Mouse (Mus musculus): ENCODE measurements around the gene Dnm1. TPM values are rescaled to one million over a fixed set of nuclear protein-coding genes. Genes with fewer than 3 reads are reported as not detected.

The Dnm1 gene
- polyA plus RNA-seq, 1 experiment from 2014 or later, result 17.0 TPM

- Histone ChIP-seq H3K27ac (no peak overlapping the region), H3K9me3 (no peaks in the 10 kb centered on the region), H3K36me3 (no peaks in the 10 kb centered on the region; the same call in 1 of the 2 replicates), H3K4me1 (replicated peaks) (peaks cover 51% of the 10 kb centered on the region), H3K4me3 (no peak overlapping the region), H3K27me3 (ENCODE audit: insufficient read depth, poor library complexity, severe bottlenecking) (peaks cover 22% of the 10 kb centered on the region)
- WGBS, result 79% methylated on average over 7 of the region's 7 CpGs
- no peak for DNase-seq (ENCODE audit: low spot score)
Measured at GRCm38 (mm10) chr2:32322754-32323741, 30.1 kb downstream of the Dnm1 start.

DNA sequence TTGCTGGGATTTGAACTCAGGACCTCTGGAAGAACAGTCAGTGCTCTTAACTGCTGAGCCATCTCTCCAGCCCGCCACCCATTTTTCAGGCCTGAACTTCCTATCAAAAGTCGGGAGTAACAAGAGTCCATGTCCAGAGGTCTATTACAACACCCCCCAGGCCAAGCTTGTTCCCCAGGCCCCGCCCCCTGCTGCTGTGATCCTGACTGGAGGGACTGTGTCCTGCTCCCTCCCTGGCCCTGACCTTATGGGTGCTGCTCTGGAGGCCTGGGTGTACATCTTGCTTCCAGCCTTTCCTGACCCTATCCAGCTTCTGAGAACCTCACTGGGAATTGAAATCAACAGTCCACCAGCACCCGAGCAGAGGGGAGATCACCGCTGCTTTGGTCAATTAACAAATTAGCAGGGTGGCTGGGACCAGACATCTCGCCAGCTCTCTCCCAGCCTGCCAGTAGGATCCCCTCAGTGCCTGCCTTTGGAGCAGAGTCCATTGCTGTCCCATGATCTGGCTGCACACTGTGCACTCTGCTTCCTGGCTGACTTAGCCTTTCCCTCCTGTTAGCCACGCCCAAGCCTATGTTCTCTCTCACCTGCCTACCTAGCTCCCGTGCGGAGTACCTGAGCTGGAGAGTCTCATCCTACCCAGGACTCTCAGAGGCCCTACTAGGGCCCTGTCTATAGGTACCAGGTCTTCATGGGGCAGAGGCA is 31.4 kb downstream of the Dnm1 start:
- H3K27ac ChIP-seq, result peak overlapping the region; percentile 23; the same call in 1 of the 2 replicates
- no peak overlapping the region for H3K4me3 ChIP-seq
- peaks cover 61% of the 10 kb centered on the region for H3K4me1 ChIP-seq (replicated peaks)
- H3K9me3 ChIP-seq, result no peaks in the 10 kb centered on the region
- peaks cover 35% of the 10 kb centered on the region for H3K27me3 ChIP-seq (ENCODE audit: insufficient read depth, poor library complexity, severe bottlenecking)
- 75% methylated on average over 9 of the region's 9 CpGs for WGBS
- no peak for DNase-seq (ENCODE audit: low spot score)
- no peaks in the 10 kb centered on the region; the same call in 1 of the 2 replicates for H3K36me3 ChIP-seq

DNA sequence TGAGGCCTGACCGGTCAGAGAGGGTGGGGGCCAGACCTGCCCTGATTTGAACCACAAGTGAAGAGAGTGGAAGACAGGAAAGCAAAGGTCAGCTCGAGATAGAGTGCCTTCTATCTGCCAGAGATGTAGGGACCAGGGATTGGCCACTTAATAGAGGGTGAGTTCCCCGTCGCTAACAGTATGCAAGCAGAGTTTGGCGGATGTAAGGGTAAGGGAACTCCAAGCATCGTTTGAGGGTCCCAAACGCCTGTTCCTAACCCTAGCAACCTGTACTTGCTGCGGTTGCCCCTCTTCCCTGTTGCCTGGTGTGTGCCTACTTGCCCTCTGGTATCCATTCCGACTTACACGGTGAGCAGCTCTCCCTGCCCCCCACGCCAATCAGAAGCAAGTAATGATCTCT is 32.4 kb downstream of the Dnm1 start:
- H3K27me3 ChIP-seq (ENCODE audit: insufficient read depth, poor library complexity, severe bottlenecking), result peaks cover 45% of the 10 kb centered on the region
- no peak overlapping the region for H3K4me3 ChIP-seq
- H3K27ac ChIP-seq, result peak overlapping the region; percentile 30

GRCm38 (mm10) chr2:32319586-32320580 is 33.3 kb downstream of the Dnm1 start:
- 54% methylated on average over 9 of the region's 9 CpGs for WGBS
- H3K4me3 ChIP-seq, result 0 out of 2 replicates have a peak overlapping the region, but pooled peaks have one; percentile 6
- H3K9me3 ChIP-seq, result no peaks in the 10 kb centered on the region
- peaks cover 53% of the 10 kb centered on the region for H3K27me3 ChIP-seq (ENCODE audit: insufficient read depth, poor library complexity, severe bottlenecking)
- H3K36me3 ChIP-seq, result no peaks in the 10 kb centered on the region; the same call in 1 of the 2 replicates
- H3K4me1 ChIP-seq (replicated peaks), result peaks cover 67% of the 10 kb centered on the region
- DNase-seq (ENCODE audit: low spot score), result peak; percentile 65
- peak overlapping the region; percentile 30 for H3K27ac ChIP-seq

More for the DNA sequence above, 32.4 kb downstream of the Dnm1 start:
- DNase-seq (ENCODE audit: low spot score), result no peak
- 70% methylated on average over 11 of the region's 11 CpGs for WGBS
- Histone ChIP-seq H3K9me3 (no peaks in the 10 kb centered on the region), H3K36me3 (no peaks in the 10 kb centered on the region; the same call in 1 of the 2 replicates), H3K4me1 (replicated peaks) (peaks cover 64% of the 10 kb centered on the region)

GRCm38 (mm10) chr2:32318709-32319585 is 34.2 kb downstream of the Dnm1 start:
- peaks cover 59% of the 10 kb centered on the region for H3K27me3 ChIP-seq (ENCODE audit: insufficient read depth, poor library complexity, severe bottlenecking)
- H3K36me3 ChIP-seq, result no peaks in the 10 kb centered on the region; the same call in 1 of the 2 replicates
- H3K4me3 ChIP-seq, result peak overlapping the region; percentile 51
- H3K4me1 ChIP-seq (replicated peaks), result peaks cover 70% of the 10 kb centered on the region
- DNase-seq (ENCODE audit: low spot score), result no peak
- 71% methylated on average over 14 of the region's 14 CpGs for WGBS
- no peaks in the 10 kb centered on the region for H3K9me3 ChIP-seq
- peak overlapping the region; percentile 88 for H3K27ac ChIP-seq

GRCm38 (mm10) chr2:32317791-32318417 is 35.2 kb downstream of the Dnm1 start:
- Histone ChIP-seq H3K4me1 (replicated peaks) (peaks cover 64% of the 10 kb centered on the region), H3K27ac (peak overlapping the region; percentile 88), H3K4me3 (peak overlapping the region; percentile 51), H3K27me3 (ENCODE audit: insufficient read depth, poor library complexity, severe bottlenecking) (peaks cover 70% of the 10 kb centered on the region), H3K36me3 (no peaks in the 10 kb centered on the region), H3K9me3 (no peaks in the 10 kb centered on the region)
- peak; percentile 82 for DNase-seq (ENCODE audit: low spot score)
- 8% methylated on average over 19 of the region's 19 CpGs for WGBS

DNA sequence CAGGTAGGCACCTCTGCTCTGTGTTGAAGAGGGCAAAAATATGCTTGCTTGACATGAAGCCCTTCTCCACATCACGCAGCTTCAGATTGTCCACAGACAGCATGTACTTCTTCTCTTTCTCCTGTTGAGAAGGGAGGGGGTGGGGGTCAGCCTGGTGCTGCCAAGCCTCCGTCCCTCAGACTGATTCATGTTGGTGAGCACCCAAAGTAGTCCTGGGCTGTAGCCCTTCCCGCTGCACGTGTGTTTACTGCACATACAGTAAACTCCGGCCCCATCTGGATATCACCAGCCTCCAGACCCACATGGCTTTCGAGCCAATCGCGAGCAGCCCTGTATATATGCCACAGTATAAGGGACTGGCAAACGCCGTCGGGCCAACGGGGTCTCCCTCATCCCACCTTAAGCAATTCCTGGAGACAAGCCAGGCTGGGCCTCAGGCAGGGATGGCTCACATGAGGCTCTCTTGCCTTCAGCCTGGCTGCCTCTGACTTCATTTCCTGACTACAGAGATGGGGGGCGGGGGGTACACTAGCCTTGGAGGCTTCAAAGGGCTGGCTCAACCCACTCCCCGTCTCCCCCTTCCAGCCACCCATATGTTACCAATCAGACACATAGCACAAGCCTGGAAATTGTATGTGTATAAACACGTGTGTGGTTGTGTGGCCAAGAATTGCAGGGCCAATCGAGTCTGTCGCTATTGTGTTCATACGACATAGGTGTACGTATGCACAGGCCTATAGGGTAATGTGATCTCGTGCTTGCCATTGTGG is 36.1 kb downstream of the Dnm1 start:
- Histone ChIP-seq H3K9me3 (no peaks in the 10 kb centered on the region), H3K27ac (peak overlapping the region; percentile 88), H3K4me3 (peak overlapping the region; percentile 51; the same call in 1 of the 2 replicates), H3K36me3 (no peaks in the 10 kb centered on the region), H3K4me1 (replicated peaks) (peaks cover 69% of the 10 kb centered on the region), H3K27me3 (ENCODE audit: insufficient read depth, poor library complexity, severe bottlenecking) (peaks cover 77% of the 10 kb centered on the region)
- peak; percentile 56 for DNase-seq (ENCODE audit: low spot score)
- WGBS, result 70% methylated on average over 20 of the region's 20 CpGs

DNA sequence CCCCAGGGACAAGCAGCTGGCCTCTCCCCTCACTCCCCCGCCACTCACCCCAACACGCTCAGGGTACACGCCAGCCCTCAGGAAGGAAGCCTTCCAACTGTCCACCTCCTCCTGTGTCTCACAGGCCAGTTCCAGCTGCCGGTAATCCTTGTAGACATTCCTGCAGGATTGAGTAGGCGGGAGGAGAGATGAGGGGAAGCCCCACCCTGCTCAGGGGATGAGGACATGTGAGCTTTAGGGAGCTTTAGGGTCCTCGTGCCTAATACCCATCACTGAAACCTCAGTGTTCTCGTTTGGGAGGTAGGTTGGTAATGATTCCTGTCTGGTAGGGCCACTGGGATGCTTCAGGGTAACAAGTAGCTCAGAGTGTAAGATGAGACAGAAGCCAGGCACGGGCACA is 37.4 kb downstream of the Dnm1 start:
- Histone ChIP-seq H3K27ac (peak overlapping the region; percentile 88), H3K9me3 (no peaks in the 10 kb centered on the region), H3K36me3 (no peaks in the 10 kb centered on the region), H3K4me3 (no peak overlapping the region), H3K4me1 (replicated peaks) (peaks cover 75% of the 10 kb centered on the region), H3K27me3 (ENCODE audit: insufficient read depth, poor library complexity, severe bottlenecking) (peaks cover 82% of the 10 kb centered on the region)
- WGBS, result 29% methylated on average over 8 of the region's 8 CpGs
- peak; percentile 32 for DNase-seq (ENCODE audit: low spot score)

DNA sequence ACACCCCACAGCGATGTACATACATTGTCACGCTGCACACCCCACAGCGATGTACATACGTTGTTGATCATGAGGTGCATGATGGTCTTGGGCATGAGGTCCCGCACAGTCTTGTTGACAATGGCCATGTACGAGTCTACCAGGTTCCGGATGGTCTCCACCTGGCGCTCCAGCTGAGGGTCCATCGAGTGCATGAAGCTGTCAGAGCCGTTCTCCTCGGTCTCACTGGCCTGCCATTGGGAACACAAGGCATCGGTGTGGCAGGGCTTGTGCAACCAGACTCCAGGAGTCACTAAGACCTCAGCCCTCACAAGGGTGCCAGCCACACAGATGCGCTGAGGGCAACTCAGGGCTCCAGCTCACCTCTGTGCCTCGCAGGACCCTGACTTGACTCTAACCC is 38.3 kb downstream of the Dnm1 start:
- H3K9me3 ChIP-seq, result no peaks in the 10 kb centered on the region
- peaks cover 88% of the 10 kb centered on the region for H3K27me3 ChIP-seq (ENCODE audit: insufficient read depth, poor library complexity, severe bottlenecking)
- H3K27ac ChIP-seq, result peak overlapping the region; percentile 88
- peaks cover 5% of the 10 kb centered on the region for H3K36me3 ChIP-seq
- peaks cover 75% of the 10 kb centered on the region for H3K4me1 ChIP-seq (replicated peaks)
- DNase-seq (ENCODE audit: low spot score), result no peak
- no peak overlapping the region for H3K4me3 ChIP-seq
- WGBS, result 90% methylated on average over 14 of the region's 14 CpGs

DNA sequence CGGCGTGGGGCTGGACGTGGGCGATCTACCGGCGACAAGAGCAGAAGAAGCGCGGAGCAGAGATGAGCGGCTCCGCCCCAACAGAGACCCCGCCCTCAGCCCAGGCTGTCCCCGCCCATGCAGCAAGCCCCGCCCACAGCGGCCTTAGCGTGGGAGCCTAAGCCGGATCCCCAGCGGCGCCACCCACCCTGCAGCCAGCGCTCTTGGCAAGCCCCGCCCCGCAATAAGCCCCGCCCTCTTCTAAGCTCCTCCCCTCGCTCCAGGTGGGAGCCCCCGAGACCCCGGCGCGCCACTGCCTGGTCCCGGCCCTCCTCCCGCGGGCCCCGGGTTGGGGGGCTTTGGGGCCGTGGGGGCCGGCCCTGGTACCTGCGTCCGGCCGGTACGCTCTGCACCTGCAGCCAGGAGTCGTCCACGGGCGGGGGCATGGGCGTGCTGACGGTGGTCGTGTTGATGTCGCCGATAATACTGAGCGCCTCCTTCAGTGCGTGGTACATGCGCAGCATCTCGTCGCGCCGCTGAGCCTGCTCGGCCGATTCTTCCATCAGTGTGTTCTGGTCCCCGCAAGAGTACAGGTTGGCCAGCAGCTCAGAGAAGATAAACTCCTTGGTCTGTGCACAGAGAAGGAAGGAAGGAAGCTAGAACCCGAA is 40.7 kb downstream of the Dnm1 start:
- Histone ChIP-seq H3K27ac (peak overlapping the region; percentile 87), H3K9me3 (no peaks in the 10 kb centered on the region), H3K4me3 (peak overlapping the region; percentile 78), H3K27me3 (ENCODE audit: insufficient read depth, poor library complexity, severe bottlenecking) (peaks cover 71% of the 10 kb centered on the region), H3K4me1 (replicated peaks) (peaks cover 66% of the 10 kb centered on the region), H3K36me3 (peaks cover 27% of the 10 kb centered on the region)
- peak; percentile 93 for DNase-seq (ENCODE audit: low spot score)
- 1% methylated on average over 56 of the region's 56 CpGs for WGBS

All from hindbrain, embryonic 10.5 days (tissue).